Mouse (Mus musculus) liver, adult 2 months (tissue): ENCODE measurements around the gene Kif5a. TPM values are rescaled to one million over a fixed set of nuclear protein-coding genes. Genes with fewer than 3 reads are reported as not detected.

ENCODE experiments used
- DNase-seq: peaks from one replicate; pipeline ENCODE4 v3.0.0-alpha.2; 2011; ENCODE audit warnings: low read depth, low spot score; ENCODE audit errors: extremely low read depth
- H3K27ac ChIP-seq: fragments of 200-500 bp; replicated peaks from 2 replicates; pipeline ENCODE4 v1.5.1; 2012; ENCODE audit warnings: low read depth, mild to moderate bottlenecking, control low read depth, inconsistent platforms, low read length; ENCODE audit not compliant: insufficient read depth
- H3K27me3 ChIP-seq: fragments of 200-500 bp; 2 replicates; pipeline ENCODE4 v1.6.1; 2012; ENCODE audit warnings: mild to moderate bottlenecking, moderate library complexity, low read length, inconsistent platforms; ENCODE audit not compliant: control insufficient read depth, insufficient read depth
- H3K36me3 ChIP-seq: fragments of 200-500 bp; 2 replicates; pipeline ENCODE4 v1.6.1; 2012; ENCODE audit warnings: low read length, inconsistent platforms; ENCODE audit not compliant: control insufficient read depth, insufficient read depth
- H3K4me1 ChIP-seq: fragments of 200-500 bp; 2 replicates; pipeline ENCODE4 v1.6.1; 2011; ENCODE audit warnings: low read length; ENCODE audit not compliant: control insufficient read depth, insufficient read depth
- H3K4me3 ChIP-seq: fragments of 200-500 bp; 2 replicates; pipeline ENCODE4 v1.5.1; 2011; ENCODE audit warnings: low read depth, mild to moderate bottlenecking, control low read depth, low read length, moderate library complexity; ENCODE audit not compliant: insufficient read depth
- H3K79me2 ChIP-seq: fragments of 200-500 bp; 2 replicates; pipeline ENCODE4 v1.6.1; 2012; ENCODE audit warnings: inconsistent platforms, mild to moderate bottlenecking, low read length, moderate library complexity; ENCODE audit not compliant: control insufficient read depth, insufficient read depth
- H3K9ac ChIP-seq: fragments of 200-500 bp; 2 replicates; pipeline ENCODE4 v1.6.1; 2012; ENCODE audit warnings: low read depth, mild to moderate bottlenecking, control low read depth, inconsistent platforms, low read length
- CTCF ChIP-seq: fragments of 200-500 bp; IDR thresholded peaks from 2 replicates; pipeline ENCODE4 v1.5.1; 2011; ENCODE audit warnings: low read depth, low read length, control low read depth
- POLR2A ChIP-seq: fragments of 200-500 bp; IDR thresholded peaks from 2 replicates; pipeline ENCODE4 v1.6.1; 2011; ENCODE audit warnings: low read length, control low read depth; ENCODE audit not compliant: insufficient read depth; ENCODE audit errors: extremely low read depth
- WGBS: fragments of 180-500 bp; shearing (Covaris S2); methylation state at CpG from one replicate; pipeline ENCODE4 v1.1.7; 2018; 5-methylcytosine and 5-hydroxymethylcytosine counted together
- polyA plus RNA-seq: library from polyadenylated mRNA; depleted of rRNA; stranded (reverse); fragments of >200 nt; gene quantifications from 2 replicates; pipeline ENCODE4 v1.2.3, GENCODE M21; 2012
- total RNA-seq: library from RNA; depleted of rRNA; stranded (reverse); fragments of >200 nt; gene quantifications from 2 replicates; pipeline ENCODE4 v1.2.3, GENCODE M21; 2014

Gene Kif5a
- total and polyA plus RNA-seq, 2 experiments, result 0.55 to 10.7 TPM

GRCm38 (mm10) chr10:127191191-127192056, 71.7 kb downstream of the Kif5a start:
- Histone ChIP-seq H3K79me2 (no peaks in the 10 kb centered on the region), H3K36me3 (no peaks in the 10 kb centered on the region), H3K9ac (no peak overlapping the region), H3K27me3 (peaks cover 8% of the 10 kb centered on the region), H3K27ac (no peak overlapping the region), H3K4me3 (no peak overlapping the region), H3K4me1 (no peaks in the 10 kb centered on the region)
- TF ChIP-seq CTCF (no peak), POLR2A (no peak)
- DNase-seq, result no peak
- 77% methylated on average over 19 of the region's 19 CpGs for WGBS

DNA sequence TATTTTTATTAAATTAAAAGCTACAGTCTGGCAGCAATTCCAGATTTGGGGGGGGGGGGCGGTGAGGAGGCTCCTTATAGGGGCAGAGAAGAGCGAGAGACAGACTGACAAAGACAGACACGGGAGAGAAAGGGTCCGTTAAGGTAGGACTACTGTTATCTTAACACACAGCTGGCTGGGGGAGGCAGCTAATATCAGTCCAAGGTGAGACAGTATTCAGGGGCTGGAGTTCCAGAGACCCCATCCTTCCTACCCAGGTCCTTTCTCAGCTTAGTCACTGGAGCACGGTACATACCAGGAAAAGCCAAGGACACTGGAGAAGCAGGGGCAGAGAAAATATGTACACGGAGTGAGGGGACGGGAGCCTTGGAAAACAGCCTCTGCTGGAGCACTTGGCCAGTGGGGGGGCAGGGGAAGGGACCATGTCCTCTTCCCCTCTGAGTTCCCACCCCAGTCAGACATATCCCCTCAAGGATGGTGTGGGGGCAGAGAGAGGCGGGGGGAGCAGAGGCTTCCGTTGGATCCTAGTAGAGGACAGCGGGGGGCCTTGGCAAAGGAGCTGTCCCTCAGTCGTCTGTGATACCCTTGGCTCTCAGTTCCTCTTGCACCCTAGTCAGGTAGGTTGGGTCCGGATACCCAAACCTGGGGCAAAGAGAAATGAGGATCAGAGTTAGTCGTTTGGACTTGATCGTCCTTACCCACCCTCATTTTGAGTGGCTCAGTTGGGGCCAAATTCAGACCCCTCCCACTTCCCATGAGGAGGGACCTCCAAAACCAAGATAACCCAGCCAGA, 72.6 kb downstream of the Kif5a start:
- no peaks in the 10 kb centered on the region for H3K79me2 ChIP-seq
- DNase-seq, result no peak
- TF ChIP-seq CTCF, result no peak
- no peak for TF ChIP-seq POLR2A
- H3K9ac ChIP-seq, result no peak overlapping the region
- no peak overlapping the region for H3K27ac ChIP-seq
- peaks cover 2% of the 10 kb centered on the region; the same call in 1 of the 2 replicates for H3K4me1 ChIP-seq
- 78% methylated on average over 14 of the region's 14 CpGs for whole genome bisulfite sequencing
- no peaks in the 10 kb centered on the region for H3K36me3 ChIP-seq
- H3K27me3 ChIP-seq, result peaks cover 8% of the 10 kb centered on the region
- no peak overlapping the region for H3K4me3 ChIP-seq

GRCm38 (mm10) chr10:127189651-127190381, 73.3 kb downstream of the Kif5a start, which contains the start of gene Arhgef25:
Arhgef25 (minus strand) TSS chr10:127190083.
- Histone ChIP-seq H3K36me3 (no peaks in the 10 kb centered on the region), H3K79me2 (no peaks in the 10 kb centered on the region), H3K27me3 (peaks cover 8% of the 10 kb centered on the region), H3K9ac (peak within 1 kb of the TSS; percentile 54), H3K4me1 (peaks cover 2% of the 10 kb centered on the region; the same call in 1 of the 2 replicates), H3K4me3 (peak within 1 kb of the TSS; percentile 78), H3K27ac (no peak within 1 kb of the TSS)
- no peak for TF ChIP-seq CTCF
- TF ChIP-seq POLR2A, result no peak
- no peak for DNase-seq
- 14% methylated on average over 35 of the region's 35 CpGs for WGBS

DNA sequence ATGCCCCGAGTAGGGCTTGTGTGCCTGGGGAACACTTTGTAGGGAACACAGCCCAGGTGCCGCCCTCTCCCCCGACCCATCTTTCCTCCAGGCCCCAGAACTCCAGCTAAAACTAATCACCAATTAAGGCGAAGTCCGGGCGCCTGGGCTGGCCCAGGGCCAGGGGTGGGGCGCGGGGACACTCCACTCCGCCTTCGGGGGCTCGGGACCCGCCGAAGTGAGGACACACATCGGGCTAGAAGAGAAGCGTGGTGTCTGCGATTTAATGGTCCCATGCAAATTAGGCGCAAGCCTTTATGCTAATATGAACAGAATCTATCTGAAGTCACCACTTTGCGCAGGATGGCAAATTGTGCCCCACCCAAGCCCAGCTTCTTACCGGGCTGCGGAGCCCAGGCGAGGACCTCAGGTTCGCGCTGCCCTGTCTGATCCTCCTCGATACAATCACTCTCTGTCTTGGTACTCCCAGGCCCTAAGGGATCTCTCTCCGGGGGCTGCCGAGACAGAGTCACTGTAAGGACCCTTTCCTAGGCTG, 74.0 kb downstream of the Kif5a start:
- no peaks in the 10 kb centered on the region for H3K36me3 ChIP-seq
- no peak for DNase-seq
- WGBS, result 3% methylated on average over 26 of the region's 26 CpGs
- H3K27ac ChIP-seq, result no peak overlapping the region
- H3K9ac ChIP-seq, result peak overlapping the region; percentile 54
- peak overlapping the region; percentile 78 for H3K4me3 ChIP-seq
- H3K27me3 ChIP-seq, result peaks cover 8% of the 10 kb centered on the region
- no peak for TF ChIP-seq CTCF
- no peak for TF ChIP-seq POLR2A
- H3K79me2 ChIP-seq, result no peaks in the 10 kb centered on the region
- H3K4me1 ChIP-seq, result peaks cover 2% of the 10 kb centered on the region; the same call in 1 of the 2 replicates

- peak overlapping the region; percentile 78 for H3K4me3 ChIP-seq
- peaks cover 8% of the 10 kb centered on the region for H3K27me3 ChIP-seq
- H3K4me1 ChIP-seq, result peaks cover 2% of the 10 kb centered on the region; the same call in 1 of the 2 replicates
- H3K79me2 ChIP-seq, result no peaks in the 10 kb centered on the region
- H3K36me3 ChIP-seq, result no peaks in the 10 kb centered on the region
- TF ChIP-seq POLR2A (no peak), CTCF (no peak)
- 2% methylated on average over 36 of the region's 46 CpGs for WGBS
- H3K27ac ChIP-seq, result no peak overlapping the region
- peak overlapping the region; percentile 85 for H3K9ac ChIP-seq
- DNase-seq, result no peak
Observed at GRCm38 (mm10) chr10:127188465-127189115, 74.6 kb downstream of the Kif5a start.
